Mouse (Mus musculus): ENCODE results near the gene Btk. TPM values are rescaled to one million over a fixed set of nuclear protein-coding genes. Genes with fewer than 3 reads are reported as not detected.

Gene Btk
- polyA plus RNA-seq (2012; rRNA removed; ENCODE audit: low replicate concordance), result 1.7 and 1.8 TPM in 2 replicates

GRCm38 (mm10) chrX:134582888-134583669, at the start of gene Btk:
Btk (minus strand) TSS chrX:134583570.

GRCm38 (mm10) chrX:134600659-134601379, 17.4 kb upstream of the Btk start, which contains the start of the genes Gla and Hnrnph2:
Gla (minus strand) TSS chrX:134601125.
Hnrnph2 (plus strand) TSS chrX:134601179.

GRCm38 (mm10) chrX:134585103-134586002, 2.0 kb upstream of the Btk start, which contains the start of gene Rpl36a:
Rpl36a (plus strand) TSS chrX:134585654.

DNA sequence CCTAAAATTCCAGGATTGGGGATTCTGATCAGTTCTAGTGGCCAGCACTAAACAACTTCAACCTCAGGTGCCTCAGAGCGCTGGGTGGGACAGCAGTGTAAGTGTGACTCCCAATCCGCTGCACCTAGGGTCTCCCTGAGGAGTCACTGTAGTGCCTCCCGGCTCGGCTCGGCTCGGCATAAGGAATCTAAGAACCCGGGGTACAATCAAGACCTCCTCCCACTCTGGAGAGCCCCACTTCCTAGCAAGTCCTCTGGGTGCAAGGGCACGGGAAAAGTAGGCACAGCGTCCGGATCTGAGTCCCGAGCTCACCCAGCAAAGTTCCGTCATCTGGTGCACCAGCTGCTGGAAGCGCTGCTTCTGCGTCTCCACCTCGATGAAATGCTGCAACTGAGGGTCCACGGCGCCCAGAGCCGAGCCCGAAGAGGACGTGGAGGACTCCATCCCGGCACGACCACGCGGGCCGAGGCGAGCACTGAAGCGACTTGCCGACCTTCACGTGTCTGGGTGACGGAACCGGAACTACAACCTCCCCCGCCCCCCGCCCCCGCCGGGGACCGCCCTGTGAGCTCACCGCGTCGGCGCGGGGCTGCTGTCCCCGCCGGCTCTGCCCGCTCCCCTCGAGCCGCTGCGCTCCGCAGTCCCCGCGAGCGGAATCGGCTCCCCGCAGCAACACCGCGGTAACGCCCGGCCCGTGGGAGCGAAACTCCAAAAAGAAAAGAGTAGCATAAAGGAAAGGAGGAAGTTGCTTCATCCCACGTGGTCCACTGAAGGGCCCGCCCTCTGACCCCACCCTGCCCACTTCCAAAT, 42.0 kb downstream of the Btk start, which contains the start of gene Timm8a1:
TSS of gene Timm8a1 (minus strand) at position 721 of the 810 bp plus-strand sequence.

Other genes starting within 250 kb of the Btk start
- 0.63 and 4.4 TPM in 2 replicates for gene Drp2, start 179.0 kb downstream of the Btk start, polyA plus RNA-seq (2012; rRNA removed; ENCODE audit: low replicate concordance)
- gene Taf7l, start 107.1 kb downstream of the Btk start, polyA plus RNA-seq (2012; rRNA removed; ENCODE audit: low replicate concordance), result not detected in 2 replicates
- 2.4 and 2.6 TPM in 2 replicates for gene Timm8a1, start 41.7 kb downstream of the Btk start, polyA plus RNA-seq (2012; rRNA removed; ENCODE audit: low replicate concordance)
- gene Rpl36a, start 2.1 kb upstream of the Btk start, polyA plus RNA-seq (2012; rRNA removed; ENCODE audit: low replicate concordance), result 115 and 206 TPM in 2 replicates
- 2.1 and 3.9 TPM in 2 replicates for gene Gla, start 17.6 kb upstream of the Btk start, polyA plus RNA-seq (2012; rRNA removed; ENCODE audit: low replicate concordance)
- 14.2 and 19.2 TPM in 2 replicates for gene Hnrnph2, start 17.6 kb upstream of the Btk start, polyA plus RNA-seq (2012; rRNA removed; ENCODE audit: low replicate concordance)
- gene Armcx4, start 102.9 kb upstream of the Btk start, polyA plus RNA-seq (2012; rRNA removed; ENCODE audit: low replicate concordance), result 0.82 and 2.8 TPM in 2 replicates
- 6.5 and 9.5 TPM in 2 replicates for gene Armcx1, start 134.4 kb upstream of the Btk start, polyA plus RNA-seq (2012; rRNA removed; ENCODE audit: low replicate concordance)
- gene Armcx6, start 167.8 kb upstream of the Btk start, polyA plus RNA-seq (2012; rRNA removed; ENCODE audit: low replicate concordance), result 1.2 and 4.7 TPM in 2 replicates
- 7.6 and 12.6 TPM in 2 replicates for gene Armcx3, start 173.0 kb upstream of the Btk start, polyA plus RNA-seq (2012; rRNA removed; ENCODE audit: low replicate concordance)
- 8.5 and 39.0 TPM in 2 replicates for gene Armcx2, start 225.7 kb upstream of the Btk start, polyA plus RNA-seq (2012; rRNA removed; ENCODE audit: low replicate concordance)

Data from subcutaneous adipose tissue, adult 2 months (tissue).